Mouse (Mus musculus) midbrain, postnatal 0 days (tissue): ENCODE data around the gene Gpx4. TPM values are rescaled to one million over a fixed set of nuclear protein-coding genes. Genes with fewer than 3 reads are reported as not detected.

Source experiments
- ATAC-seq: fragments of 200-750 bp; cut with Nextera tagmentation; 2 replicates; pipeline ENCODE4 v1.8.0; 2017; ENCODE audit warnings: moderate number of reproducible peaks, mild to moderate bottlenecking, moderate TSS enrichment, moderate library complexity; ENCODE audit not compliant: low FRiP score
- DNase-seq: peaks from one replicate; pipeline ENCODE4 v3.0.0-alpha.2; 2015; ENCODE audit warnings: low spot score
- H3K27ac ChIP-seq: fragments of 300-500 bp; sonication (generic); 2 replicates; pipeline ENCODE4 v1.5.1; 2014; ENCODE audit warnings: low read depth, mild to moderate bottlenecking, low read length, mixed read lengths
- H3K27me3 ChIP-seq: fragments of 300-500 bp; sonication (generic); 2 replicates; pipeline ENCODE4 v1.6.1; 2014; ENCODE audit warnings: low read length, control low read depth, mixed read lengths; ENCODE audit not compliant: insufficient read depth
- H3K36me3 ChIP-seq: fragments of 300-500 bp; sonication (generic); 2 replicates; pipeline ENCODE4 v1.6.1; 2014; ENCODE audit warnings: low read length, control low read depth, mixed read lengths; ENCODE audit not compliant: insufficient read depth
- H3K4me1 ChIP-seq: fragments of 300-500 bp; sonication (generic); 2 replicates; pipeline ENCODE4 v1.6.1; 2014; ENCODE audit warnings: mild to moderate bottlenecking, control low read depth, antibody characterized with exemption, low read length, mixed read lengths; ENCODE audit not compliant: insufficient read depth
- H3K4me2 ChIP-seq: fragments of 300-500 bp; sonication (generic); 2 replicates; pipeline ENCODE4 v1.6.1; 2014; ENCODE audit warnings: low read depth, mild to moderate bottlenecking, low read length, mixed read lengths; ENCODE audit not compliant: poor library complexity, severe bottlenecking
- H3K4me3 ChIP-seq: fragments of 300-500 bp; sonication (generic); 2 replicates; pipeline ENCODE4 v1.5.1; 2014; ENCODE audit warnings: low read depth, mild to moderate bottlenecking, low read length, moderate library complexity
- H3K9ac ChIP-seq: fragments of 300-500 bp; sonication (generic); replicated peaks from 2 replicates; pipeline ENCODE4 v1.6.1; 2014; ENCODE audit warnings: mild to moderate bottlenecking, low read length, moderate library complexity, mixed read lengths; ENCODE audit not compliant: poor library complexity, severe bottlenecking
- H3K9me3 ChIP-seq: fragments of 300-500 bp; sonication (generic); 2 replicates; pipeline ENCODE4 v1.6.1; 2016; ENCODE audit warnings: low read length, control low read depth
- CTCF ChIP-seq: IDR thresholded peaks from 2 replicates; pipeline ENCODE4 v1.5.1; 2016; ENCODE audit warnings: antibody characterized with exemption, mild to moderate bottlenecking
- WGBS: fragments of 180-500 bp; shearing (Covaris S2); extraction: QIAGEN DNeasy Blood & Tissue Kit; methylation state at CpG from one replicate; pipeline ENCODE4 v1.1.7; 2014; 5-methylcytosine and 5-hydroxymethylcytosine counted together
- polyA plus RNA-seq: library from polyadenylated mRNA; unstranded; fragments of >200 nt; fragmentation: Nextera tagmentation; extraction: Ambion mirVana; gene quantifications from 2 replicates; pipeline ENCODE4 v1.2.1, GENCODE M21; 2015
- total RNA-seq: library from RNA; depleted of rRNA; stranded (reverse); fragments of >200 nt; gene quantifications from 2 replicates; pipeline ENCODE4 v1.2.3, GENCODE M21; 2014

Gpx4 gene
- total and polyA plus RNA-seq, 2 experiments from 2014 or later = 350 to 635 TPM

- no peak overlapping the region for H3K4me2 ChIP-seq
- no peak overlapping the region for H3K9ac ChIP-seq
- no peak overlapping the region for H3K27ac ChIP-seq
- no peak for DNase-seq
- 82% methylated on average over 10 of the region's 10 CpGs for WGBS
- no peak for TF ChIP-seq CTCF
- H3K36me3 ChIP-seq = no peaks in the 10 kb centered on the region
- no peaks in the 10 kb centered on the region for H3K27me3 ChIP-seq
- H3K4me1 ChIP-seq = no peaks in the 10 kb centered on the region
- H3K4me3 ChIP-seq = no peak overlapping the region
- ATAC-seq = no peak
- no peaks in the 10 kb centered on the region for H3K9me3 ChIP-seq
Measured at GRCm38 (mm10) chr10:80025463-80025862, 21.5 kb upstream of the Gpx4 start.

- no peak; the same call in 1 of the 2 replicates for ATAC-seq
- Histone ChIP-seq H3K9ac (no peak overlapping the region), H3K4me3 (no peak overlapping the region), H3K4me2 (no peak overlapping the region), H3K27me3 (no peaks in the 10 kb centered on the region), H3K27ac (no peak overlapping the region), H3K4me1 (no peaks in the 10 kb centered on the region), H3K36me3 (no peaks in the 10 kb centered on the region), H3K9me3 (no peaks in the 10 kb centered on the region)
- no peak for TF ChIP-seq CTCF
- no peak for DNase-seq
- WGBS = 68% methylated on average over 12 of the region's 12 CpGs
Measured at GRCm38 (mm10) chr10:80025889-80026288, 21.1 kb upstream of the Gpx4 start.

GRCm38 (mm10) chr10:80027681-80028520, 19.1 kb upstream of the Gpx4 start:
- 77% methylated on average over 20 of the region's 20 CpGs for WGBS
- TF ChIP-seq CTCF = no peak

GRCm38 (mm10) chr10:80028521-80028846, 18.5 kb upstream of the Gpx4 start:
- Histone ChIP-seq H3K4me1 (no peaks in the 10 kb centered on the region), H3K4me2 (no peak overlapping the region), H3K27me3 (no peaks in the 10 kb centered on the region), H3K9ac (no peak overlapping the region), H3K9me3 (no peaks in the 10 kb centered on the region), H3K4me3 (no peak overlapping the region), H3K27ac (no peak overlapping the region), H3K36me3 (no peaks in the 10 kb centered on the region)
- DNase-seq (no peak), ATAC-seq (no peak)
- TF ChIP-seq CTCF = no peak
- WGBS = 97% methylated on average over 13 of the region's 13 CpGs

More at GRCm38 (mm10) chr10:80027681-80028520, 19.1 kb upstream of the Gpx4 start:
- Histone ChIP-seq H3K4me1 (no peaks in the 10 kb centered on the region), H3K9ac (no peak overlapping the region), H3K36me3 (no peaks in the 10 kb centered on the region), H3K4me3 (no peak overlapping the region), H3K4me2 (no peak overlapping the region), H3K9me3 (no peaks in the 10 kb centered on the region), H3K27me3 (no peaks in the 10 kb centered on the region), H3K27ac (no peak overlapping the region)
- ATAC-seq = no peak
- no peak for DNase-seq

- no peak for ATAC-seq
- H3K9me3 ChIP-seq = no peaks in the 10 kb centered on the region
- no peak overlapping the region for H3K4me3 ChIP-seq
- no peak overlapping the region for H3K4me2 ChIP-seq
- no peak overlapping the region for H3K27ac ChIP-seq
- H3K9ac ChIP-seq = no peak overlapping the region
- no peaks in the 10 kb centered on the region for H3K4me1 ChIP-seq
- H3K36me3 ChIP-seq = peaks cover 5% of the 10 kb centered on the region
- no peaks in the 10 kb centered on the region for H3K27me3 ChIP-seq
- 81% methylated on average over 8 of the region's 9 CpGs for WGBS
- no peak for TF ChIP-seq CTCF
- no peak for DNase-seq
Measured at GRCm38 (mm10) chr10:80030191-80030590, 16.8 kb upstream of the Gpx4 start.

GRCm38 (mm10) chr10:80030736-80031135, 16.2 kb upstream of the Gpx4 start:
- DNase-seq (no peak), ATAC-seq (no peak)
- H3K9ac ChIP-seq = no peak overlapping the region
- H3K4me2 ChIP-seq = no peak overlapping the region
- H3K36me3 ChIP-seq = peaks cover 11% of the 10 kb centered on the region
- TF ChIP-seq CTCF = no peak
- H3K4me3 ChIP-seq = no peak overlapping the region
- no peaks in the 10 kb centered on the region for H3K9me3 ChIP-seq
- H3K27ac ChIP-seq = no peak overlapping the region
- no peaks in the 10 kb centered on the region for H3K27me3 ChIP-seq
- H3K4me1 ChIP-seq = no peaks in the 10 kb centered on the region
- 85% methylated on average over 17 of the region's 17 CpGs for WGBS
